Mouse (Mus musculus) MEL (cell line): Measurements from ENCODE around the gene Osbpl5. TPM values are rescaled to one million over a fixed set of nuclear protein-coding genes. Genes with fewer than 3 reads are reported as not detected.

Experiments
- DNase-seq: peaks from one replicate; pipeline ENCODE4 v3.0.0; 2011; ENCODE audit warnings: low read depth, low spot score
- H3K27ac ChIP-seq: 2 replicates; pipeline ENCODE4 v1.5.1; 2012; ENCODE audit warnings: low read depth, mild to moderate bottlenecking, control low read depth, low read length, moderate library complexity; ENCODE audit not compliant: control insufficient read depth
- H3K27me3 ChIP-seq, 2 experiments: fragments of 150-350 bp in 1 of 2; sonication (generic) in 1 of 2; 2 replicates each; pipeline ENCODE4 v1.6.1; 2012; ENCODE audit warnings: low read length in 2 of 2, mild to moderate bottlenecking in 2 of 2, improper control_type of control experiment in 1 of 2, moderate library complexity in 1 of 2; ENCODE audit not compliant: insufficient read depth in 2 of 2, control insufficient read depth in 1 of 2
- H3K36me3 ChIP-seq, 2 experiments: 2 replicates each; pipeline ENCODE4 v1.6.1; 2012 to 2014; ENCODE audit warnings: low read length in 2 of 2, improper control_type of control experiment in 1 of 2, inconsistent platforms in 1 of 2, mild to moderate bottlenecking in 1 of 2; ENCODE audit not compliant: insufficient read depth in 2 of 2, control insufficient read depth in 1 of 2
- H3K4me1 ChIP-seq, 2 experiments: fragments of 150-350 bp in 1 of 2; sonication (generic) in 1 of 2; 2 replicates each; pipeline ENCODE4 v1.6.1; 2012; ENCODE audit warnings: low read length in 2 of 2, improper control_type of control experiment in 1 of 2, mild to moderate bottlenecking in 1 of 2; ENCODE audit not compliant: insufficient read depth in 2 of 2, control insufficient read depth in 1 of 2
- H3K4me3 ChIP-seq, 2 experiments: fragments of 150-350 bp in 1 of 2; sonication (generic) in 1 of 2; 2 replicates each; pipeline ENCODE4 v1.5.1; 2012; ENCODE audit warnings: low read depth in 2 of 2, low read length in 2 of 2, mild to moderate bottlenecking in 2 of 2, moderate library complexity in 2 of 2, control low read depth in 1 of 2, improper control_type of control experiment in 1 of 2; ENCODE audit not compliant: control insufficient read depth in 1 of 2, insufficient read depth in 1 of 2
- H3K79me2 ChIP-seq: 2 replicates; pipeline ENCODE4 v1.6.1; 2012; ENCODE audit warnings: mild to moderate bottlenecking, low read length, moderate library complexity; ENCODE audit not compliant: control insufficient read depth, poor library complexity, insufficient read depth
- H3K9ac ChIP-seq: 2 replicates; pipeline ENCODE4 v1.6.1; 2012; ENCODE audit warnings: low read depth, mild to moderate bottlenecking, control low read depth, low read length, moderate library complexity; ENCODE audit not compliant: control insufficient read depth, poor library complexity, severe bottlenecking
- H3K9me3 ChIP-seq: fragments of 150-350 bp; sonication (generic); replicated peaks from 2 replicates; pipeline ENCODE4 v1.6.1; 2012; ENCODE audit warnings: mild to moderate bottlenecking, low read length, improper control_type of control experiment, moderate library complexity; ENCODE audit not compliant: insufficient read depth
- CTCF ChIP-seq, 3 experiments: IDR thresholded peaks in 2 of 3; conservative IDR thresholded peaks in 1 of 3; 2 replicates each; pipeline ENCODE4 v1.5.1; 2011 to 2012; ENCODE audit warnings: low read length in 3 of 3, low read depth in 2 of 3, mild to moderate bottlenecking in 2 of 3, improper control_type of control experiment in 1 of 3, inconsistent platforms in 1 of 3, mixed read lengths in 1 of 3, moderate library complexity in 1 of 3; ENCODE audit not compliant: control insufficient read depth in 1 of 3, insufficient read depth in 1 of 3, poor library complexity in 1 of 3, severe bottlenecking in 1 of 3
- E2F4 ChIP-seq: IDR thresholded peaks from 2 replicates; pipeline ENCODE4 v1.6.1; 2011; ENCODE audit warnings: low read depth, low read length, improper control_type of control experiment, borderline replicate concordance
- EP300 ChIP-seq, 2 experiments: IDR thresholded peaks; 2 replicates each; pipeline ENCODE4 v1.6.1; 2011; ENCODE audit warnings: improper control_type of control experiment in 2 of 2, low read length in 2 of 2, low read depth in 1 of 2, mild to moderate bottlenecking in 1 of 2
- ETS1 ChIP-seq: IDR thresholded peaks from 2 replicates; pipeline ENCODE4 v1.6.1; 2012; ENCODE audit warnings: low read depth, mild to moderate bottlenecking, inconsistent platforms, low read length, improper control_type of control experiment, moderate library complexity
- HCFC1 ChIP-seq: IDR thresholded peaks from 2 replicates; pipeline ENCODE4 v1.6.1; 2012; ENCODE audit warnings: low read depth, mild to moderate bottlenecking, inconsistent platforms, low read length, improper control_type of control experiment, moderate library complexity
- JUND ChIP-seq: IDR thresholded peaks from 2 replicates; pipeline ENCODE4 v1.6.1; 2011; ENCODE audit warnings: low read depth, mild to moderate bottlenecking, improper control_type of control experiment, low read length
- MAFK ChIP-seq: IDR thresholded peaks from 2 replicates; pipeline ENCODE4 v1.6.1; 2011; ENCODE audit warnings: low read depth, mild to moderate bottlenecking, low read length, improper control_type of control experiment, borderline replicate concordance
- MAZ ChIP-seq: IDR thresholded peaks from 2 replicates; pipeline ENCODE4 v1.6.1; 2012; ENCODE audit warnings: low read depth, mild to moderate bottlenecking, inconsistent platforms, low read length, improper control_type of control experiment
- MYB ChIP-seq: IDR thresholded peaks from 2 replicates; pipeline ENCODE4 v1.6.1; 2011; ENCODE audit warnings: mild to moderate bottlenecking, low read depth, low read length, improper control_type of control experiment
- MYC ChIP-seq: IDR thresholded peaks from 2 replicates; pipeline ENCODE4 v1.6.1; 2011; ENCODE audit warnings: low read depth, mild to moderate bottlenecking, low read length, improper control_type of control experiment, moderate library complexity
- NELFE ChIP-seq: IDR thresholded peaks from 2 replicates; pipeline ENCODE4 v1.6.1; 2011; ENCODE audit warnings: low read depth, low read length, improper control_type of control experiment
- POLR2AphosphoS2 ChIP-seq: IDR thresholded peaks from 2 replicates; pipeline ENCODE4 v1.6.1; 2011; ENCODE audit warnings: low read length, improper control_type of control experiment
- RAD21 ChIP-seq: IDR thresholded peaks from 2 replicates; pipeline ENCODE4 v1.6.1; 2011; ENCODE audit warnings: mild to moderate bottlenecking, low read depth, low read length, improper control_type of control experiment
- SIN3A ChIP-seq: IDR thresholded peaks from 2 replicates; pipeline ENCODE4 v1.6.1; 2012; ENCODE audit warnings: low read length, improper control_type of control experiment, inconsistent platforms
- SMC3 ChIP-seq: IDR thresholded peaks from 2 replicates; pipeline ENCODE4 v1.6.1; 2011; ENCODE audit warnings: low read depth, low read length, improper control_type of control experiment
- TAL1 ChIP-seq: IDR thresholded peaks from 2 replicates; pipeline ENCODE4 v1.6.1; 2012; ENCODE audit warnings: mild to moderate bottlenecking, inconsistent platforms, low read length, moderate library complexity, mixed read lengths
- TBP ChIP-seq: IDR thresholded peaks from 2 replicates; pipeline ENCODE4 v1.8.0; 2011; ENCODE audit warnings: low read depth, low read length, improper control_type of control experiment
- TCF12 ChIP-seq: IDR thresholded peaks from 2 replicates; pipeline ENCODE4 v1.6.1; 2014; ENCODE audit warnings: low read depth, mild to moderate bottlenecking, inconsistent platforms, low read length, improper control_type of control experiment, moderate library complexity
- UBTF ChIP-seq: IDR thresholded peaks from 2 replicates; pipeline ENCODE4 v1.6.1; 2012; ENCODE audit warnings: low read depth, mild to moderate bottlenecking, inconsistent platforms, low read length, improper control_type of control experiment, moderate library complexity, borderline replicate concordance; ENCODE audit not compliant: insufficient read depth
- USF2 ChIP-seq, 2 experiments: IDR thresholded peaks; 2 replicates each; pipeline ENCODE4 v1.6.1; 2011 to 2012; ENCODE audit warnings: improper control_type of control experiment in 2 of 2, low read length in 2 of 2, borderline replicate concordance in 1 of 2, inconsistent platforms in 1 of 2, low read depth in 1 of 2, mild to moderate bottlenecking in 1 of 2; ENCODE audit not compliant: insufficient read depth in 1 of 2
- ZC3H11A ChIP-seq: IDR thresholded peaks from 2 replicates; pipeline ENCODE4 v1.6.1; 2012; ENCODE audit warnings: low read depth, mild to moderate bottlenecking, inconsistent platforms, low read length, improper control_type of control experiment
- ZMIZ1 ChIP-seq: IDR thresholded peaks from 2 replicates; pipeline ENCODE4 v1.6.1; 2012; ENCODE audit warnings: low read depth, mild to moderate bottlenecking, inconsistent platforms, low read length, improper control_type of control experiment, moderate library complexity
- polyA plus RNA-seq, 2 experiments: library from polyadenylated mRNA; stranded (reverse) in 1 of 2; unstranded in 1 of 2; fragments of >175 nt in 1 of 2; fragments of >200 nt in 1 of 2; gene quantifications; 2 replicates each; pipeline versions ENCODE4 v1.2.1 to v1.2.4; 2012; ENCODE audit warnings: low replicate concordance in 2 of 2, low read depth in 1 of 2; ENCODE audit not compliant: insufficient read length in 2 of 2, insufficient read depth in 1 of 2, missing spikeins in 1 of 2
- total RNA-seq: library from RNA; depleted of rRNA; stranded (reverse); fragments of 300-350 nt; gene quantifications from 2 replicates; pipeline ENCODE4 v1.2.3, GENCODE M21; 2012

Osbpl5 gene
- total and polyA plus RNA-seq, 3 experiments = 0.27 to 0.50 TPM; not detected in 1

- DNase-seq = no peak
- H3K36me3 ChIP-seq = no peaks in the 10 kb centered on the region
These were observed 8.2 kb upstream of the Osbpl5 start for GRCm38 (mm10) chr7:143764876-143765530.

GRCm38 (mm10) chr7:143763794-143764193, 7.0 kb upstream of the Osbpl5 start:
- H3K27me3 ChIP-seq = no peaks in the 10 kb centered on the region; a peak in 2 of 4 replicates

More at GRCm38 (mm10) chr7:143764876-143765530, 8.2 kb upstream of the Osbpl5 start:
- Histone ChIP-seq H3K27me3 (no peaks in the 10 kb centered on the region; a peak in 2 of 4 replicates), H3K4me3 (no peak overlapping the region), H3K27ac (no peak overlapping the region), H3K4me1 (no peaks in the 10 kb centered on the region), H3K9ac (no peak overlapping the region), H3K79me2 (no peaks in the 10 kb centered on the region), H3K9me3 (no peaks in the 10 kb centered on the region)
- TF ChIP-seq RAD21 (no peak), TCF12 (no peak), EP300 (IDR thresholded peaks at IDR 0.05; ENCODE audit: low read depth in 1 of 2, low read length in 2 of 2) (no peak), TBP (no peak), USF2 (IDR thresholded peaks at IDR 0.05; ENCODE audit: borderline replicate concordance in 1 of 2, insufficient read depth in 1 of 2, low read depth in 1 of 2, low read length in 2 of 2) (no peak), NELFE (no peak)

More at GRCm38 (mm10) chr7:143763794-143764193, 7.0 kb upstream of the Osbpl5 start:
- Histone ChIP-seq H3K79me2 (no peaks in the 10 kb centered on the region), H3K9me3 (no peaks in the 10 kb centered on the region), H3K27ac (no peak overlapping the region), H3K9ac (no peak overlapping the region), H3K4me3 (no peak overlapping the region), H3K36me3 (no peaks in the 10 kb centered on the region), H3K4me1 (no peaks in the 10 kb centered on the region)
- no peak for TF ChIP-seq MAZ
- TF ChIP-seq NELFE = no peak
- no peak for TF ChIP-seq TAL1
- TF ChIP-seq RAD21 = peak; percentile 91
- peak; percentile 63 to 92 (median 78) for TF ChIP-seq CTCF (IDR thresholded peaks at IDR 0.05 in 2 of 3, conservative IDR thresholded peaks at IDR 0.05 in 1 of 3; ENCODE audit: control insufficient read depth in 1 of 3, insufficient read depth in 1 of 3, low read depth in 2 of 3, low read length in 3 of 3, poor library complexity in 1 of 3, severe bottlenecking in 1 of 3)
- no peak for TF ChIP-seq ETS1
- no peak for TF ChIP-seq MAFK
- TF ChIP-seq MYB = no peak
- TF ChIP-seq SIN3A = no peak
- no peak for TF ChIP-seq E2F4
- peak; percentile 77 for TF ChIP-seq ZC3H11A
- TF ChIP-seq ZMIZ1 = no peak
- TF ChIP-seq SMC3 = peak; percentile 87
- no peak for TF ChIP-seq JUND
- TF ChIP-seq HCFC1 = no peak
- TF ChIP-seq USF2 (IDR thresholded peaks at IDR 0.05; ENCODE audit: borderline replicate concordance in 1 of 2, insufficient read depth in 1 of 2, low read depth in 1 of 2, low read length in 2 of 2) = no peak
- TF ChIP-seq UBTF = no peak
- TF ChIP-seq POLR2AphosphoS2 = no peak
- 0 out of 2 replicates have a peak, but pooled peaks have one; percentile 21 for TF ChIP-seq MYC
- TF ChIP-seq TCF12 = no peak
- peak; percentile 72 for DNase-seq
